Mouse (Mus musculus): ENCODE measurements at regions not wholly inside any gene's neighbourhood (a gene's known extent, or its start where the extent isn't known, plus 50 kb on each side); places are given as distances from the start of the nearest gene placed in this dataset.
"Not testable (repeated sequence)": the region's sequence is repeated elsewhere in the genome, so short reads cannot be mapped to it uniquely, and the experiment has no call there.

DNA sequence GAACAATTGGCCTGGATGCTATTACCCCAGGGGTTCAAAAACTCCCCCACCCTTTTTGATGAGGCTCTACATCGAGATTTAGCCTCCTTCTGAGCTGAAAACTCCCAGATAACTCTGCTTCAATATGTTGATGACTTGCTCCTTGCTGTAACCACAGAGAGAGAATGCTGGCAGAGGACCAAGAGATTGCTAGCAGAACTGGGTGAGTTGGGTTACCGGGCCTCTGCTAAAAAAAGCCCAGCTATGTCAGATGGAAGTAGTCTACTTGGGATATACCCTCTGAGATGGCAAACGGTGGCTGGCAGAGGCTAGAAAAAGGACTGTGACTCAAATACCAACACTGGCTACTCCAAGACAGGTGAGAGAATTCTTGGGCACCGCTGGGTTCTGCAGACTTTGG is 63.9 kb upstream of the Gm906 start:
- not testable (repeated sequence) for DNase-seq

DNA sequence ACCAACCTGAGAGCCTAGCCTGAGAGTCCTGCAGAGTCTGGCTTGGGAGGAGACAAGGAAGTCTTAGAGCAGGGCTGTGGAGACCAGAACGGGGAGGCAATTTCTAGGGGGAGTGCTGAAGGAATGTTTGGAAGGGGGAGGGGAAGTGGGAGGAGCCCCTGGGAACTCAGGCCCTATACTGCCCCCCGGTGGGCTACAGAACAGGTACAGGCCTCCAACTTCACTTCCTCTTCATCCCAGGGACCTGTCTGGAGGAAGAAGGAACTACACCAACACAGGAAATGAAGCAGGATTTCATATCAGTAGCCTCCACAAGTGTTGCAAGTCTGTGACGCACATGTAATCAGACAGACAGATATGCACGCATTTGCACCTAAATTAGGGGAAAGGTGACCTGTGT is 72.4 kb upstream of the Gm906 start:
- DNase-seq = peak; percentile 2

DNA sequence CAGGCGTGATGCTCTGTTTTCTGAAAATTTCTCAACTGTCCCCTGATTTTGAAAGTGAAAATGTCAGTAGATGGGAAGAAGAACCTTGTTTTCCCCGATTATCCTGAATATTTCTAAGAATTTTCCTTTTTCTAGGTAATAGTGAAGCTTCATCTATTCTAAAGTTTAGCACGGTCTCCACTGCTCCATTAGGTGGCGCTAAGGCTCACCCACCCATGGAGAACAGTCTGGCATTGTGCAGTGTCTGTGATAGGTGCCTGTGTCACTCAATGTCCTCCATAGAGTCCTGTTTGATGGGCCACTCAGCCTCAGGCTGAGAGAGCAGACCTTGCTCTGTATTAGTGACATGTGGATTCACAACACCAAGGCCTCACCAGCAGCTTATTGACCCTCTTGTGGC is 78.5 kb upstream of the Gm906 start:
- no peak for DNase-seq

DNA sequence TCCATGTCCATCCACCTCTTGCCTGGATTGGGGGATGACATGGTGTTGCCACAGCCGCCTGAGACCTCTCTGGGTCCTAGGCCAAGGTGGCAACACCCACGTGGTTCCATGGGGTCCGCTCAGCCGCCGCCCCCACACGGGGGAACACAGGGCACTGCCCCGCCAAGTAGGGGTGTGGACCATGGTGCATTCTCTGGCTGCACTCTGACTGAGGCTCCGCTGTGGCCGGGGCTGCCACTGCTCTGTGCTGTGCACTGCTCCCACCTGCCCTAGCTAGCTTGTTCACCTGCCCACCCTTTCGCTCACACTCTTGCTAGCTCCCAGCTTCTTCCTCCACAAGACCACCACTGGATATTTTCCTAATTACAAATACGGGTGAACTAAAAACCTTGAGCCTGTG is 73.5 kb upstream of the Fbxw17 start:
- DNase-seq = no peak

DNA sequence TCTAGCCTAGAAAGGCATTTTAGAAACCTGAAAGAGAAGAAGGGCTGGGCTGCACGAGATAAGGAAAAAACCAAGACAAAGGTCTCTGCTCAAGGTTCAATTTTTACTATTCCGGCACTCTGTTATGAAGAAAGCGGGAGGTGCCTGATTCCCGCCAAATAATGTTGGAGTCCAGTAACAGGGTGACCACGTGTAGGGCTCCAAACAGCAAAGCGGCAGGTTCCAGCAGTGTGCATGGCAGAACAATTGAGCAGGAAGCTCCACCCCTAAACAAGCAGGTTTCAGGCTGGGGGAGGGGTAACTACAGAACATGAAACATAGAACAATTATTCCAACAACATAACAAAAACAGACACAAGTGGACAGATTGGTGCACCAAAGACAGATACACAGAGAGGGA is 65.7 kb upstream of the Fbxw17 start:
- DNase-seq = no peak

DNA sequence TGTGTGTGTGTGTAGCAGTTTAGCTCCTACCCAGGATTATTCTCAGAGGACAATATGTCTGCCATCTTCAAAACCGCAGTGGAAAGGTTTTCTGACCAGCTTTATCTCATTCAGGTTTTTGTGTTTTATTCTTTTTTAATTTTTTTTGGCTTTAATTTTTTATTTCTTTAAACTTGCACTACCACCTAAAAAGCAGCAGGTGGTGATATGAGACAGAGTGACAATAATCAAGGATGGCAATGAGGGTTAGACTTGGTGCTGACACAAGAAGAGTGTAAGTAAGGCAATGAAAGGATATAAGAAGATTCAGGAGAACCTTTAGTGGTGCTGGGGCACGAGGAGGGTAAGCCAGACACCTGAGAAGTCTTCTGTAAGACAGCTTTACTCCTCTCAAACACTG is 62.4 kb upstream of the Fbxw17 start:
- DNase-seq = no peak

DNA sequence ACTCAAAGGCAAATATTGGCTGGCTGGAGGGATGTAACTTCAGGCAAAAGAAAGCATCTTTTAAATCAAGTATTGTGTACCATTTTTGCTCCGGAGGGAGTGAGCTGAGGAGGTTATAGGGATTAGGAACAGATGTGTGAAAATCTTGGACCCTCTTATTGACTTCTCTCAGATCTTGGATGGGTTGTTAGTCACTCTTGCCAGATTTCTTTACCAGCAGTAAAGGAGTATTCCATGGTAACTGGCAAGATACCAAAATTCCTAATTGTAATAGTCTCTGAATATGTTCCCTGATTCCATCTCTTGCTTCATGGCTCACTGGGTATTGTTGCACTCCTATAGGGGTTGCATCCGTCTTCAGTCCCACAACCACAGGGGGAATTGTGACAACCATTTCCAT is 58.1 kb upstream of the Fbxw17 start:
- DNase-seq = no peak

All from embryo, embryonic 11 days (tissue).